Mouse (Mus musculus) gastrocnemius, postnatal 25 days (tissue): ENCODE data around the gene Dscam. TPM values are rescaled to one million over a fixed set of nuclear protein-coding genes. Genes with fewer than 3 reads are reported as not detected.
A peak's percentile ranks its signal among the peaks of the same experiment; 100 is the strongest.

Experiments
- DNase-seq: peaks from one replicate; pipeline ENCODE4 v3.0.0; 2022
- total RNA-seq, 2 experiments: library from RNA; stranded (reverse); gene quantifications; 1 replicate in 1 of 2; 2 replicates in 1 of 2; pipeline ENCODE4 v1.2.3; 2021

Dscam gene
- total RNA-seq, 2 experiments from 2014 or later: not detected

- DNase-seq: no peak
These were observed 65.3 kb downstream of the Dscam start for GRCm38 (mm10) chr16:97105266-97105665.

- DNase-seq: no peak
These were observed 67.5 kb downstream of the Dscam start for GRCm38 (mm10) chr16:97103046-97103445.

- DNase-seq: no peak
These were observed 70.5 kb downstream of the Dscam start for GRCm38 (mm10) chr16:97100091-97100490.

- DNase-seq: no peak
These were observed 72.0 kb downstream of the Dscam start for GRCm38 (mm10) chr16:97098508-97098907.

DNA sequence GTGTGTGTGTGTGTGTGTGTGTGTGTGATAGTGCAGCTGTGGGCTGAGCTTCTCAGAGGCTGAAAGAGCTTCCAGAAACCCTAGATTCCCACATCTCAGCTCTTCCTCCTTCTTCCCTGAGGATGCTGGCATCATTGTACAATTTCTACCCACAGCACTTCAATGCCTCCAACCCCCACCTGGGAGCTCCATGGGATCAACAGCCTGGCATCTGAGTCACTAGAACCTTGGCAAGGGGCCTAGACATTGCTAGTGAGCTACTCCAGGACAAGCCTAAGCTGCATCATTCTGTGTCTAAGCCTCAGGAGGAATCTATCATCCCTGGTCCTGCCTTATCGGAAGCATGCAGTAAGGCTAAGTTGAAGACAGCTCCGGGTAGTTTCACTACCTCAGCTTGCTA lies 73.8 kb downstream of the Dscam start:
- no peak for DNase-seq

DNA sequence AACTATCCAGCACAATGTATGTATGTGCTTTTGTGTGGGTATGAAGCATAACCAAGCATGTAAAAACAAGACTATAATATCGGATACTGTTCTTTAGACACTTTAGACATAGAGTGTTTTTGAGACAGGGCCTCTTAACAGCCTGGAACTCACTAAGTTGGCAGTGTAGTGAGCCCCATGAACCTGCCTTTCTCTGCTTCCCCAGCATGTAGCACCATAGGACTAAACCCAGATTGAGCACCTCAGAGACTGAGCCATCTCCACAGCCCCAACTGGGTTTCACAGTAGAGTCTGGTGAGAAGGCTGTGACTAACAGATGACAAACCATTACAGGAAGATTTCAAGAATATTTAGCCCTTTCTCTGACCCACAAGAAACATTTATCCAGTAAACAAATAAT lies 75.1 kb downstream of the Dscam start:
- no peak for DNase-seq

GRCm38 (mm10) chr16:97089339-97089738 lies 81.2 kb downstream of the Dscam start:
- DNase-seq: no peak

GRCm38 (mm10) chr16:97083694-97084093 lies 86.9 kb downstream of the Dscam start:
- DNase-seq: no peak

GRCm38 (mm10) chr16:97075920-97076572 lies 94.5 kb downstream of the Dscam start:
- no peak for DNase-seq

DNA sequence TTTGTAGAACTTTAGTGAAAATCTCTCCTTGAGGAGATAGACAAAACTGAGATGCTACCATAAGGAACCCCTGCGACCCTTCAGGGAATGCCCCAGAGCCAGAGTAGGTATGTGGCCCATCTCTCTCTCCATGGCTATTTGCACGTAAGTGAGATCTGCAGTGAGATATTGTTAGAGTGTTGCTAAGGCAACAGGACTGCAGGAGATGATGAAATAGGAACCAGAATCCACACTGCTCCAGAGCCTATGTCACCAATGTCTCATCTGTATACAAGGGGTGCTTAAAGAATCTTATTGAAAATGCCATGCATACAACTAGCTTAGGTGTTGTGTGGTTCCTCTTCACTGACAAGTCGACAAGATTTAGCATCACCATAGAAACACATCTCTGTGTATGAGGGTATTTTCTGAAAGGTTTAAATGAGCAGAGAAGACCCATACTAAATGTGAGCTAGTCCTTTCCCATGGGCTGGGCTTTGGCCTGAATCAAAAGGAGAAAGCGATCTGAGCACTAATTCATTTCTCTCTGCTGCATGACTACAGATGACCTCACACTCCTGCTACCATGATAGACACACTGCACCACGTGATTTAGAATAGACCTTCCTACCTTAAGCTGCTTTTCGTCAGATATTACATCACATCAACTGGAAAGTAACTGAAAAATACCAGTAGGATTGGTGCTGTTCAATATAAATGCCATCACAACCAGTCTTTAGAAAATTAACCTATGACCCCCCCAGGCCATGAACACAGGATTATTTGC lies 95.2 kb downstream of the Dscam start:
- no peak for DNase-seq

DNA sequence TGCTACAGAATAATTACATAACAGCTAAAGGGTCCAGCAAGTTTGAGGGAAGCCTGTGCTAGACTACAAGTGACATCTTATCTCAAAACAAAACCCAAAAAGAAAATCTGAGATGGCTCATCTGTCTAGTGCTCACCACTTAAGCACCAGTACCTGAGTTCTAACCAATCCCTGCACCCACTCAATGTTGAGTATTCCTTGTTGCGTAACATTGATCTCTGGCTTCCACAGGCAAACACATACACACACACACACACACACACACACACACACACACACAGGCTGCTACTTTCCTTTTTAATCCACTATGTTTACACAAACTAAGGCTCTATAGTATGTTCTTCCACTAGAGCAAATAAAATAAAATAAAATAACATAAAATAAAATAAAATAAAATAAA lies 96.7 kb downstream of the Dscam start:
- no peak for DNase-seq

DNA sequence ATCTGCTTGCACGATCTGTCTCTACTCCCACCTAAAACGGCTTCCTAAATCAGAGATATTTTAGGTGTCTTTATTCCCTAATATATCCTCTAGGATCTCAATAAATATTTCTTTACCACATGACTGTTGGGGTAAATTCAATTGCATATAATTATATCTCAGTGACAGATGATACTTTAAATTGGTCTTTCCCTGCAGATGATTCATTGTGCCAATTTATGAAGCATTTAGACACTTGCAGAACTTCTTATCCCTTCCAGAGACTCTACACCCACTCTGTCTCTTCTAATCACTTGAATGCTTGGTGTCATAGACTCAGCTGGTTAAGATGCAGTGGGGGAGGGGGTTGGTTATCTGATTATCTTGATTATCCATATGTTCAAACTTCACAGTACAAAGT lies 97.9 kb downstream of the Dscam start:
- no peak for DNase-seq

- DNase-seq: peak; percentile 6
These were observed 103.7 kb downstream of the Dscam start for GRCm38 (mm10) chr16:97066856-97067255.

GRCm38 (mm10) chr16:97062207-97062606 lies 108.3 kb downstream of the Dscam start:
- no peak for DNase-seq

DNA sequence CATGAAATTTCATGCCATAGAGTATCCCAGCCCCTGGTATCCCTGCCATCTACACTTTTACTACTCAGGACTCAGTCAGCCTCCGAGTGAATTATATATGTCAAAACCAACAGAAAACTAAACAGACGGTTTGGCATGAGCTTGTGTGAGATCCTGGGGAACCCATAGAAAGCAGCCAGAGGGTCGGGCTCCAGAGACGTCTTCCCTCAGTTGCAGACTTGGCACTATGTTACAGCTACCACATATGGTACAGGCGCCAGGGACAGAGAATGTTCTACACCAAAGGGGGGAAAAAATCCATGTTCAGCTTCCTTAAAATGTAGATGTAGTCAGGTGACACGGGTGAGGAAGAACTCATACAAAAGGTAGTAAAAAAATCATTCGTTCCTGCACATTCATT lies 109.2 kb downstream of the Dscam start:
- DNase-seq: no peak

DNA sequence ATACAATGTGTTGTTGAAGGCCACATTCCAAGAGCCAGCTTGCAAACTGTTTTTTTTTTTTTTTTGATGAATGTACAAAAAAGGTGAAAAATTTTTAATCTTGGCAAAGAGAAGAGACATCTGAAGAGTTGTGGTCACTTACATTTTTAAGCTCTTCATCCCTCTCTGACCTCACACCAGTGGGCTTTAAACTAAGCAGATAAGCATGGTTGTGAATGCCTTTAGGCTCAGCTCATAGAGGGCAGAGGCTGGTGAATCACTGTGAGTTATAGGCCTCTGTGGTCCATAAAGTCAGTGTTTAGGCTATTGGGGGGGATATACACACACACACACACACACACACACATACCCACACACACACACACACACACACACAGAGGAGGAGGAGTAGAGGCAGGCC lies 109.8 kb downstream of the Dscam start:
- no peak for DNase-seq

- no peak for DNase-seq
These were observed 110.3 kb downstream of the Dscam start for GRCm38 (mm10) chr16:97060276-97060675.

- DNase-seq: no peak
These were observed 135.3 kb downstream of the Dscam start for GRCm38 (mm10) chr16:97035271-97035670.

- no peak for DNase-seq
These were observed 137.0 kb downstream of the Dscam start for GRCm38 (mm10) chr16:97033540-97034058.

DNA sequence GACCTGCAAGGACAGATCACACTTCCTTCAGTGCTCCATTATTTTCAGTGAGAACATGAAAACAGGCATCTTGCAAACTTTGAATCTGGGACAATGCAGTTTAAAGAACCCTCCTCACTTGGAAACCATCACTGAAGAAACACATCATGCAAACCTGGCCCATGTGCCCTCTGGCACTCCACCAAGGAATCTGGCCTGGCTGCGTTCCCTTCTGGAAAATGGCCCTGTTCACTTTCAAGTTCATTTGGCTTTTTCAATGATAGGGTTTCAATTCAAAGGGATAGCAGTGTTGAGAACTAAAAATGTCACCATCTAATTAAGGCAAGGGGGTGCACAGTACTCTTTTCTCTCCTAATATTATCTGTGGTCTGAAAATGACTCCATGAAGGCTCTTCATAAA lies 142.9 kb downstream of the Dscam start:
- DNase-seq: no peak

DNA sequence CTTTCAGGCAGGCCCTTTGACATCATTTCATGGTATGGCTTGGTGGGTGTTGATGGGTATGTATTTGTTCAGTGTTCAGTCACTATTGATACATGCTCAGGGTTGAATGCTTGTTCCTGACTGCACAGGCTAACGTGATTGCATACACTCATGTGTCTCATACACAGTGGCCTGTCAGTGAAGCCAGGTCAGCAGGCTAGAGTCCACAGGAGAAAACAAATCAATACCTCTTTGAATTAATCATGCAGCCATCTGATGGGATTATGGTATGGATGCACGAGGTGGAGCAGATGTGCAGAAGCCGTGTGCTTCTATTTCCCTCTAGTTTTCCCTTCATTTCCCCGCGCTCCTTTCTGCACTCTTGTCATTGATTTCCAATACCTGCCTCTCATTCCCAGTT lies 143.7 kb downstream of the Dscam start:
- DNase-seq: no peak

DNA sequence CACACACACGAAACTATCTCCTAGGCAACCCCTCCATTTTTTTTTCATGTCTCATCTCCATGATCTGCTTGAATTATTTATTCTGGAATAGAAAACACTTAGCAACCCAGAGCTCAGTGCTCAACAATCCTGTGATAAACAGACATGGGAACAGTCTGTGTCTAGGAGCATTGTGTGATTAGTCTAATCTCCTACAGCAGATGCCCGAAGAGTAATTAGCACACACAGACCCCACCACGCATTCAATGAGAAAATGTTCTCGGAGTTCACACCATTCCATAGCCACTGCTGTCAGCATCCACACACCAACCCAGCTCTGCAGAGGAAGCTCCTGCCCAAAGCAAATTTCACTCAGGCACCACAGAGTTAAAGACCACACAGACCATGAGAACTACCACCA lies 146.1 kb downstream of the Dscam start:
- no peak for DNase-seq

GRCm38 (mm10) chr16:97021496-97021895 lies 149.1 kb downstream of the Dscam start:
- no peak for DNase-seq

- DNase-seq: no peak
These were observed 152.2 kb downstream of the Dscam start for GRCm38 (mm10) chr16:97018304-97018703.
